Mouse (Mus musculus): ENCODE results near the gene B4galt1. TPM values are rescaled to one million over a fixed set of nuclear protein-coding genes. Genes with fewer than 3 reads are reported as not detected.

The B4galt1 gene
- polyA plus RNA-seq, 1 experiment = 3.2 TPM

GRCm38 (mm10) chr4:40781143-40781542 lies 72.7 kb downstream of the B4galt1 start:
- TF ChIP-seq CTCF (IDR thresholded peaks at IDR 0.05; ENCODE audit: borderline replicate concordance, insufficient read depth, low read depth, low read length) (no peak), POLR2A (IDR thresholded peaks at IDR 0.05; ENCODE audit: borderline replicate concordance, insufficient read depth, low read length) (no peak)
- Histone ChIP-seq H3K27me3 (ENCODE audit: control insufficient read depth, insufficient read depth, low read length) (no peaks in the 10 kb centered on the region), H3K27ac (ENCODE audit: insufficient read depth, low read length) (no peak overlapping the region), H3K4me1 (ENCODE audit: control insufficient read depth, insufficient read depth, low read length) (no peaks in the 10 kb centered on the region), H3K4me3 (replicated peaks; ENCODE audit: insufficient read depth, low read depth, low read length) (no peak overlapping the region)
- no peak for DNase-seq
- WGBS = 43% methylated on average over 3 of the region's 3 CpGs

GRCm38 (mm10) chr4:40778656-40779055 lies 75.1 kb downstream of the B4galt1 start:
- no peak for DNase-seq
- Histone ChIP-seq H3K27me3 (ENCODE audit: control insufficient read depth, insufficient read depth, low read length) (no peaks in the 10 kb centered on the region), H3K27ac (ENCODE audit: insufficient read depth, low read length) (no peak overlapping the region), H3K4me1 (ENCODE audit: control insufficient read depth, insufficient read depth, low read length) (peaks cover 3% of the 10 kb centered on the region; the same call in 1 of the 2 replicates), H3K4me3 (replicated peaks; ENCODE audit: insufficient read depth, low read depth, low read length) (no peak overlapping the region)
- no peak for TF ChIP-seq CTCF (IDR thresholded peaks at IDR 0.05; ENCODE audit: borderline replicate concordance, insufficient read depth, low read depth, low read length)
- 78% methylated on average over 6 of the region's 6 CpGs for WGBS

GRCm38 (mm10) chr4:40777116-40777515 lies 76.7 kb downstream of the B4galt1 start:
- TF ChIP-seq POLR2A (IDR thresholded peaks at IDR 0.05; ENCODE audit: borderline replicate concordance, insufficient read depth, low read length) = no peak
- TF ChIP-seq CTCF (IDR thresholded peaks at IDR 0.05; ENCODE audit: borderline replicate concordance, insufficient read depth, low read depth, low read length) = no peak
- no peaks in the 10 kb centered on the region for H3K27me3 ChIP-seq (ENCODE audit: control insufficient read depth, insufficient read depth, low read length)
- no peak overlapping the region for H3K4me3 ChIP-seq (replicated peaks; ENCODE audit: insufficient read depth, low read depth, low read length)
- 32% methylated on average over 2 of the region's 2 CpGs for WGBS
- H3K27ac ChIP-seq (ENCODE audit: insufficient read depth, low read length) = no peak overlapping the region
- peaks cover 3% of the 10 kb centered on the region; the same call in 1 of the 2 replicates for H3K4me1 ChIP-seq (ENCODE audit: control insufficient read depth, insufficient read depth, low read length)
- DNase-seq = no peak

DNA sequence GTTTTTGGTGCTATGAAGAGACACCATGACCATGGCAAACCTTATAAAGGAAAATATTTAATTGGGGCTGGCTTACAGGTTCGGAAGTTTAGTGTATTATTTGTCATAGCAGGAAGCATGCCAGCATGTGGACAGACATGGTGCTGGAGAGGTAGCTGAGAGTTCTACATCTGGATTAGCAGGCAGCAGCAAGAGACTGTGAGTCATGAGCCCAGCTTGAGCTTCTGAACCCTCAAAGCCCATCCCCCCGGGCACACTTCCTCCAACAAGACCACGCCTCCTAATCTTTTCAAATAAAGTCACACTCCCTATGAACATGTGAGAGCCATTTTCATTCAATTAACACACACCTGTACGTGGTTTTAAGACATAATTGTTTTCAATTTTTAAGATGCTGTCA lies 77.4 kb downstream of the B4galt1 start:
- 76% methylated on average over 4 of the region's 4 CpGs for WGBS
- no peaks in the 10 kb centered on the region for H3K27me3 ChIP-seq (ENCODE audit: control insufficient read depth, insufficient read depth, low read length)
- H3K27ac ChIP-seq (ENCODE audit: insufficient read depth, low read length) = no peak overlapping the region
- H3K4me3 ChIP-seq (replicated peaks; ENCODE audit: insufficient read depth, low read depth, low read length) = no peak overlapping the region
- no peak for DNase-seq
- no peak for TF ChIP-seq CTCF (IDR thresholded peaks at IDR 0.05; ENCODE audit: borderline replicate concordance, insufficient read depth, low read depth, low read length)
- no peak for TF ChIP-seq POLR2A (IDR thresholded peaks at IDR 0.05; ENCODE audit: borderline replicate concordance, insufficient read depth, low read length)
- H3K4me1 ChIP-seq (ENCODE audit: control insufficient read depth, insufficient read depth, low read length) = peaks cover 3% of the 10 kb centered on the region; the same call in 1 of the 2 replicates

DNA sequence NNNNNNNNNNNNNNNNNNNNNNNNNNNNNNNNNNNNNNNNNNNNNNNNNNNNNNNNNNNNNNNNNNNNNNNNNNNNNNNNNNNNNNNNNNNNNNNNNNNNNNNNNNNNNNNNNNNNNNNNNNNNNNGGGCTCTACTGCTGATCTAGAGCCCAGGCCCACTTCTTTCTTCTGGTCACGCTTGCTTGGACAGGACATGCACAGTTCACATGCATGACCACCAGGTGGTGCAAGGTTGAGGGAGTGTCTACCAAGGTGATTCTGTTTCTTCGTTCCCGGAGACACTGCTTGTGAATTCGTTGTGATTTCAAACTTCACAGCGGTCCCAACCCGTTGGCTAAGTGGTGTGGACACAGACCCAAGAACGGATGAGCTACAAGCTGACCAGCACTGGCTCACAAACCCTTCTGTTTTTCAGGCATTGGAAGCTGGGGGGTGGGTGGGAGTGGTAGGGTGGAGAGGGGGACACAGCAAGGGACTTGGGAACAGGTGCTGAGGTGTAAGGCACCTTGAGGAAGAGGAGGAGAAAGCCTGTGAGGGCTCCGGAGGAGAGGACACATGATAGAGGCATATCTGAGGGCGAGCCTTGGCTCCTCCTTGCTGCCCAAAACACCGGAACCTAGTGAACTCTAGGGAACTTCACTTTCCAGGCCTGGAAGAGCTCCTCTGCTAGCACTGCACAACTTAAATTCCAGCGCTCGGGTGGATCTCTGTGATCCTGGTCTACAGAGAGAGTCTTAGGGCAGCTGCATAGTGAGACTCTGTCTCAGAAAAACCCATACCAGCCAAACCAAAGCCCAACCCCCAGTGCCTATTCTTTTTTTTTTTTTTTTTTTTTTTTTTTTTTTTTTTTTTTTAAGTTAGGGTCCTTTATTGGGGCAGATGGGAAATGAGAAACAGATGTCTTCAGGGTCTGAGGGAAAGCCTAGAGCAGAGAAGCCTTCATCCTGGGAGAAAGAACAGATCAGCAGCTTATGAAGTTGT lies 79.2 kb downstream of the B4galt1 start:
- no peak overlapping the region for H3K27ac ChIP-seq (ENCODE audit: insufficient read depth, low read length)
- peak; percentile 87 for TF ChIP-seq CTCF (IDR thresholded peaks at IDR 0.05; ENCODE audit: borderline replicate concordance, insufficient read depth, low read depth, low read length)
- TF ChIP-seq POLR2A (IDR thresholded peaks at IDR 0.05; ENCODE audit: borderline replicate concordance, insufficient read depth, low read length) = no peak
- H3K27me3 ChIP-seq (ENCODE audit: control insufficient read depth, insufficient read depth, low read length) = no peaks in the 10 kb centered on the region
- no peak overlapping the region for H3K4me3 ChIP-seq (replicated peaks; ENCODE audit: insufficient read depth, low read depth, low read length)
- DNase-seq = peak; percentile 53 to 60
- 18% methylated on average over 12 of the region's 12 CpGs for WGBS
- peaks cover 3% of the 10 kb centered on the region; the same call in 1 of the 2 replicates for H3K4me1 ChIP-seq (ENCODE audit: control insufficient read depth, insufficient read depth, low read length)

DNA sequence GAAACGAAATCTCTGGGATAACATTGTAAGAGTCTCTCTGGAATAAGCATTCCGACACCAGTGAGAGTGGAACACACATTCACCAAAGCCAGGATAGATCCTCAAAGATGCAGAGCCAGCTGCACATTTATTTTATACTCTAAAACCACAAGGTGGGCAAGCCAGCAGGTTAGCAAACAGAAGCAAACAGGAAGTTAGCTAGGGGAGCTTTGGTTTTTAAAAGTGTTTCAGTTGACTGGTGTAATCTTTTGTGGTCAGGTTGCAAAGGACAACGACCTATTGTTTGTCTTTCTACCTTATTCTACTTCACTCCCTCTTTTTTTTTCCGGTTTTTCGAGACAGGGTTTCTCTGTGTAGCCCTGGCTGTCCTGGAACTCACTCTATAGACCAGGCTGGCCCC lies 93.9 kb downstream of the B4galt1 start:
- Histone ChIP-seq H3K27ac (ENCODE audit: insufficient read depth, low read length) (no peak overlapping the region), H3K27me3 (ENCODE audit: control insufficient read depth, insufficient read depth, low read length) (no peaks in the 10 kb centered on the region), H3K4me3 (replicated peaks; ENCODE audit: insufficient read depth, low read depth, low read length) (no peak overlapping the region), H3K4me1 (ENCODE audit: control insufficient read depth, insufficient read depth, low read length) (no peaks in the 10 kb centered on the region)
- TF ChIP-seq CTCF (IDR thresholded peaks at IDR 0.05; ENCODE audit: borderline replicate concordance, insufficient read depth, low read depth, low read length) = no peak
- no peak for TF ChIP-seq POLR2A (IDR thresholded peaks at IDR 0.05; ENCODE audit: borderline replicate concordance, insufficient read depth, low read length)
- no peak for DNase-seq
- 44% methylated on average over 5 of the region's 5 CpGs for WGBS

GRCm38 (mm10) chr4:40757780-40758420 lies 95.9 kb downstream of the B4galt1 start, which contains the start of gene Smu1:
Gene Smu1 (minus strand): TSS chr4:40757923.
- WGBS = under 1% methylated on average over 40 of the region's 40 CpGs
- peak within 1 kb of the TSS; percentile 6; the same call in 1 of the 2 replicates for H3K27ac ChIP-seq (ENCODE audit: insufficient read depth, low read length)

More at GRCm38 (mm10) chr4:40757780-40758420, 95.9 kb downstream of the B4galt1 start, which contains the start of gene Smu1:
- DNase-seq = peak; percentile 97
- Histone ChIP-seq H3K4me3 (replicated peaks; ENCODE audit: insufficient read depth, low read depth, low read length) (peak within 1 kb of the TSS; percentile 93), H3K27me3 (ENCODE audit: control insufficient read depth, insufficient read depth, low read length) (no peaks in the 10 kb centered on the region), H3K4me1 (ENCODE audit: control insufficient read depth, insufficient read depth, low read length) (no peaks in the 10 kb centered on the region)
- TF ChIP-seq POLR2A (IDR thresholded peaks at IDR 0.05; ENCODE audit: borderline replicate concordance, insufficient read depth, low read length) = peak; percentile 85
- no peak for TF ChIP-seq CTCF (IDR thresholded peaks at IDR 0.05; ENCODE audit: borderline replicate concordance, insufficient read depth, low read depth, low read length)
